Mouse (Mus musculus): ENCODE measurements around the gene Nsf. TPM values are rescaled to one million over a fixed set of nuclear protein-coding genes. Genes with fewer than 3 reads are reported as not detected.
"Not testable (repeated sequence)": the region's sequence is repeated elsewhere in the genome, so short reads cannot be mapped to it uniquely, and the experiment has no call there.

The Nsf gene
- polyA plus RNA-seq, 1 experiment, result 11.2 TPM

DNA sequence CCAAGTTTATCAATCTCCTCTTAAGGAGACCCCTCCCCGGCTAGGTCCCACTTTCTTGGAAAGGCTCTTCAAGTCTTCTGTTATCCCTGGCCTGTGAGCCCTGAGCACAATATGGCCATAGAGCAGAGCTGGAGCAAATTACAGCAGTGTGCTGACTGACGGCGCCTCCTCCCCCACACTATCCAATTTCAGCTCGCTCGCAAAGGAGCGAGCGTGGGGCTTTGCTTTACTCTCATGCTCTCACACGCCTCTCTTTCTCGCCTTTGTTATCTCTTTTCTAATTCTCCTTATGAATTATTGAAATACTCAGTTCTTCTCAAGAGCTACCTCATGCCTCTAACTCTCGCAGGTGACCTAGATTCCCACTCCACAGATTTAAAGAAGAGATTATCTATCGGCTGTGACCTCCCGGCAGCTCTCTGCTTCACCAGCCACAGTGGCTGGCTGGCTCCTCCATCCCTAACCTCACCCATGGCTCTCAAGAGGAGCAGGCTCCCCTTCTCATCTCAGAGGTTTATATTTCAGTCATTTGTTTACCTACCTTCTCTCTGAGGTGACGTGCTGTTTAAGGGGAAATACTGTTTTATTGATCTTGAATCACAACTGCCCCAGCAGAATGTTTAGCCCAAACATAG, 69.0 kb downstream of the Nsf start:
- Histone ChIP-seq H3K4me3 (replicated peaks) (no peak overlapping the region), H3K27me3 (replicated peaks) (no peaks in the 10 kb centered on the region), H3K36me3 (replicated peaks; ENCODE audit: low read length) (peaks cover 99% of the 10 kb centered on the region), H3K4me1 (peaks cover 10% of the 10 kb centered on the region; the same call in 1 of the 2 replicates), H3K9me3 (no peaks in the 10 kb centered on the region)
- no peak for TF ChIP-seq FLI1 (IDR thresholded peaks at IDR 0.05; ENCODE audit: low read length)
- no peak for TF ChIP-seq GATA1 (IDR thresholded peaks at IDR 0.05; ENCODE audit: borderline replicate concordance, low read length)

DNA sequence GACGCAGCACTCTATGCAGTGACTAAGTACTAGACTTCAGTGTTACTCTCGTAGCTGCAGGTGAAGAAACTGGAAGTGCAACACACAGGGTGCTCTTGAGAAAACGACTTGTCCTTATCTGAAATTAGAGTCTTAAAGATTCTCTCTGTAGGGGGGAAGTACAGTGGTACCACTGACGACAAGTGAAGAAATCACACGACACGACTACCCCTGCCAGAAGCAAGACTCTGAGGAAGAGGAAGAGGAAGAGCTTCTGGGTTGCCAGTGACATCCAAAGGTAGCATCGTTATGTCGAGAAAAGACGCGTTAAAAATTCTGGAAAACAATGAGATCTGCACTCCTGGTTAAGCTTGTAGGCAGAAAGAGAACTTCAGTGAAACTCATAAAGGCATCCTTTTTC, 70.1 kb downstream of the Nsf start:
- no peaks in the 10 kb centered on the region for H3K9me3 ChIP-seq
- H3K4me3 ChIP-seq (replicated peaks), result no peak overlapping the region
- peaks cover 10% of the 10 kb centered on the region; the same call in 1 of the 2 replicates for H3K4me1 ChIP-seq
- peaks cover 94% of the 10 kb centered on the region for H3K36me3 ChIP-seq (replicated peaks; ENCODE audit: low read length)
- H3K27me3 ChIP-seq (replicated peaks), result no peaks in the 10 kb centered on the region
- no peak for TF ChIP-seq GATA1 (IDR thresholded peaks at IDR 0.05; ENCODE audit: borderline replicate concordance, low read length)

DNA sequence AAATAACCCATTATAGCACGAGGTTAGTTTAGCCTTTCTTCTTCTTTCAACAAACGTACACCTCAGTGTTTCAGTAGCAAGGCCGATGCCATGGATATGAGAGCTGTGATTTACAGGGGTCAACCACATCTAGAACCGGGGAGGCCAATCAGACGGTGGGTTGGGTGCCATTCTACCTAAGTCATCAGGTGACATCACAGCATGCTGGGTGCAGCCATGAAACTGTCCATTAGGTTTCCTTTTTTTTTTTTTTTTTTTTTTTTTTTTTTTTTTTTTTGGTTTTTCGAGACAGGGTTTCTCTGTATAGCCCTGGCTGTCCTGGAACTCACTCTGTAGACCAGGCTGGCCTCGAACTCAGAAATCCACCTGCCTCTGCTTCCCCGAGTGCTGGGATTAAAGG, 74.4 kb downstream of the Nsf start:
- H3K4me1 ChIP-seq; H3K9me3 ChIP-seq; H3K27me3 ChIP-seq (replicated peaks); H3K4me3 ChIP-seq (replicated peaks): not testable (repeated sequence)
- peaks cover 87% of the 10 kb centered on the region for H3K36me3 ChIP-seq (replicated peaks; ENCODE audit: low read length)

DNA sequence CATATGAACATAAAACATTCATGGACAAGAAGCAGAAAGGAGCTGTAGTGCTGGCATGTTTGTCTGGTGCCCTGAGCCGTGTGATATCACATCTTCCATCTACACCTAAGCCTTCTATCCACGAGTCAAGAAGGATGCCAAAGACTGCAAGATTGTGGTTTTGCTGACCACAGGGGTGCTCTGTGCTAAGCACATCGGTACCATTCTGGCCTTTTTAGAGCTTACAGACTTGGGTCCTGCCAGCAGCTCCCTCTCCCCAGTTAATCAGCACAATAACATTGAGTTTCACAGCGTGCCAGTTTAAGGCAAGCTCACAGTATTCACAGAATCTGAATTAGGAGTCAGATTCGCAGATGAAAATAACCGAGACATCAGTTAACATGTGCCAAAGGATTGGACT, 75.4 kb downstream of the Nsf start:
- H3K4me1 ChIP-seq, result peaks cover 5% of the 10 kb centered on the region; the same call in 1 of the 2 replicates
- TF ChIP-seq FLI1 (IDR thresholded peaks at IDR 0.05; ENCODE audit: low read length) (no peak), GATA1 (IDR thresholded peaks at IDR 0.05; ENCODE audit: borderline replicate concordance, low read length) (no peak)
- no peaks in the 10 kb centered on the region for H3K9me3 ChIP-seq
- no peak overlapping the region for H3K4me3 ChIP-seq (replicated peaks)
- peaks cover 86% of the 10 kb centered on the region for H3K36me3 ChIP-seq (replicated peaks; ENCODE audit: low read length)
- no peaks in the 10 kb centered on the region for H3K27me3 ChIP-seq (replicated peaks)

DNA sequence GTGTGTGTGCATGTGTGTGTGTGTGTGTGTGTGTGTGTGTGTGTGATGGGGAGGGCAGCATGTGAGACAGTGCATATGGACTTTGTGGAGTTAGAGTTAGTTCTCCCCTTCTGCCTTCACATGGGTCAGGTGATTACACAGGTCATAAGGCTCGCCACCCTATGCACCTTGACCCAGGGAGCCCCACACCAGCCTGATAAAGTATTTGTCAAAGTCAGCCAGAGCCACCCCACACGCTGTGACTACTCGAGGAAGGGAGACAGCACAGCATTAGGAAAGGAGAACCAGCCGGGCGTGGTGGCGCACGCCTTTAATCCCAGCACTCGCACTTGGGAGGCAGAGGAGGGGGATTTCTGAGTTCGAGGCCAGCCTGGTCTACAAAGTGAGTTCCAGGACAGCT, 83.5 kb downstream of the Nsf start:
- Histone ChIP-seq H3K27me3 (replicated peaks) (no peaks in the 10 kb centered on the region), H3K4me3 (replicated peaks) (no peak overlapping the region), H3K9me3 (no peaks in the 10 kb centered on the region), H3K36me3 (replicated peaks; ENCODE audit: low read length) (peaks cover 96% of the 10 kb centered on the region), H3K4me1 (peaks cover 28% of the 10 kb centered on the region)
- TF ChIP-seq GATA1 (IDR thresholded peaks at IDR 0.05; ENCODE audit: borderline replicate concordance, low read length) (no peak), FLI1 (IDR thresholded peaks at IDR 0.05; ENCODE audit: low read length) (no peak)

DNA sequence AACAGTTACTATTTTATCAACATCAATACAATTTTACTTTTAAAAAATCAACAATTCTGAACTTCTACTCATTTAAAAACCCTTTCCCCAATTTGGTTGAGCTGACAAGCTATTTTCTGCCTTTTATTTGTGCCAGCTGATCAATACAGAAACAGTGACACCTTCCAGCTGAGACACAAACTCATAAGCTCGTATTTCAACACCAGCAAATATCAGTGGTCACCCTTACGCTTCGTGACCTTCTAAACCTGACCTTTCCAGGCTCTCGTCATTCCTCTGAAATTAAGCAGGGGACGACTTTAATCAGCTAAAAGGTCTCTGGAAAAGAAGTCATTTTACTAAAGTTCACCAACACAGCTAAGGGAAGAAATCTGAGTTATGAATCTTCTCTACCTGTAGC, 86.2 kb downstream of the Nsf start:
- peaks cover 96% of the 10 kb centered on the region for H3K36me3 ChIP-seq (replicated peaks; ENCODE audit: low read length)
- H3K4me3 ChIP-seq (replicated peaks), result no peak overlapping the region
- no peak for TF ChIP-seq FLI1 (IDR thresholded peaks at IDR 0.05; ENCODE audit: low read length)
- no peak for TF ChIP-seq GATA1 (IDR thresholded peaks at IDR 0.05; ENCODE audit: borderline replicate concordance, low read length)
- no peaks in the 10 kb centered on the region for H3K9me3 ChIP-seq
- peaks cover 24% of the 10 kb centered on the region for H3K4me1 ChIP-seq
- H3K27me3 ChIP-seq (replicated peaks), result no peaks in the 10 kb centered on the region

DNA sequence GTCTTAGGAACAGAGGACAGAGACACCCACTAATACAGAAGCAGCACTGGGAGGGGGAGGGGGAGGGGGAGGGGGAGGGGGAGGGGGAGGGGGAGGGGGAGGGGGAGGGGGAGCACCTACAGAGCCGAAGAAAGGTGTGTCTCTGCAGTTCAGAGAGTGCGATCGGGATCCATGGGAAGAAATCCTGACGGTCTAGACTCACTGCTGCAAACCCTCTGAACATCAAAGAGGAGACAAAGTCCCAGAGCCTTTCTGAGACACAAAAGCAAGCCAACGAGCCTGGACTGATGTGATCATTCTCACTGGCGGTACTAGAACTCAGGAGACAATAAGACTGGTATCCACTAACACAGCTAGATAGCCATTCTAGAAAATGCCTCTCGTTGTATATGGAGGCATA, 88.5 kb downstream of the Nsf start:
- peaks cover 93% of the 10 kb centered on the region for H3K36me3 ChIP-seq (replicated peaks; ENCODE audit: low read length)
- H3K4me3 ChIP-seq (replicated peaks), result no peak overlapping the region
- no peaks in the 10 kb centered on the region for H3K9me3 ChIP-seq
- peaks cover 24% of the 10 kb centered on the region for H3K4me1 ChIP-seq
- TF ChIP-seq GATA1 (IDR thresholded peaks at IDR 0.05; ENCODE audit: borderline replicate concordance, low read length) (no peak), FLI1 (IDR thresholded peaks at IDR 0.05; ENCODE audit: low read length) (no peak)
- H3K27me3 ChIP-seq (replicated peaks), result no peaks in the 10 kb centered on the region

DNA sequence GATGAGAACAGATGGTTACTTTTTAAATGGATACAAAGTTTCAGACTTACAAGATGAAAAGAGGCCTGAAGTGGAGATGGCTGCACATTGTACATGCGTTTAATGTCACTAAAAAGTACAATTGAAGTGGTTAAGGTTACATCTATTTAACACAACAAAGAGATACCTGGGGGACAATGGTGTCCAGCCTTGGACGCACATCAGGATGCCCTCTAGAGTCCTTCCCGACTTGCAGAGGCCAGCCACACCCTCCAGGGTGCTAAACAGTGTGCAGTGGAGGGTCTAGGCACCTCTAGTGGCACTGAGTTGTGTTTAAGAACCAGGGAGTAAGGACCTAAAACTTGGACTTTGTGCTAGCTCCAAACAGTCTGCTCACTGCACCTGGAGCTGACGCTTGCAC, 89.4 kb downstream of the Nsf start:
- H3K27me3 ChIP-seq (replicated peaks), result no peaks in the 10 kb centered on the region
- H3K4me1 ChIP-seq, result peaks cover 20% of the 10 kb centered on the region
- no peak overlapping the region for H3K4me3 ChIP-seq (replicated peaks)
- no peak for TF ChIP-seq FLI1 (IDR thresholded peaks at IDR 0.05; ENCODE audit: low read length)
- TF ChIP-seq GATA1 (IDR thresholded peaks at IDR 0.05; ENCODE audit: borderline replicate concordance, low read length), result no peak
- H3K9me3 ChIP-seq, result no peaks in the 10 kb centered on the region
- H3K36me3 ChIP-seq (replicated peaks; ENCODE audit: low read length), result peaks cover 93% of the 10 kb centered on the region

DNA sequence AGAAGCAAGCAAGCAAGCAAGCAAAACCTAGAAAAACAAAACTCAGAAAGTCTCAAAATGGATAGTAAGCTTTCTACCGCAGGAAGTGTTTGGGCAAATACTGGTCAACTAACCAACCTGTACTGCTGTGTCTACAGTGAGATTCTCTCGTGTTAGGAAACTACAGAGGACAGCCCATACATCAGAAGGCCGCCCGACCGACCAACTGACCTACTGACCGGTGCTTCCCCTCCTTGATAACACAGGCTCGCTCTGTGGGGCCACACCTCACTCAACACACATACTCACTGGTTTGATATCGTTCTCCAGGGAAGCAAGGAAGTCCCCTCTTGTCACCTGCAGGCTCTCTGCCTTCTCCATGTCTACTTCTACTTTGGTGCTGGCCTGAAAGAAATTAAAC, 90.9 kb downstream of the Nsf start:
- Histone ChIP-seq H3K9me3 (no peaks in the 10 kb centered on the region), H3K4me1 (peaks cover 9% of the 10 kb centered on the region), H3K36me3 (replicated peaks; ENCODE audit: low read length) (peaks cover 93% of the 10 kb centered on the region), H3K27me3 (replicated peaks) (no peaks in the 10 kb centered on the region), H3K4me3 (replicated peaks) (no peak overlapping the region)
- TF ChIP-seq FLI1 (IDR thresholded peaks at IDR 0.05; ENCODE audit: low read length), result no peak
- TF ChIP-seq GATA1 (IDR thresholded peaks at IDR 0.05; ENCODE audit: borderline replicate concordance, low read length), result no peak

DNA sequence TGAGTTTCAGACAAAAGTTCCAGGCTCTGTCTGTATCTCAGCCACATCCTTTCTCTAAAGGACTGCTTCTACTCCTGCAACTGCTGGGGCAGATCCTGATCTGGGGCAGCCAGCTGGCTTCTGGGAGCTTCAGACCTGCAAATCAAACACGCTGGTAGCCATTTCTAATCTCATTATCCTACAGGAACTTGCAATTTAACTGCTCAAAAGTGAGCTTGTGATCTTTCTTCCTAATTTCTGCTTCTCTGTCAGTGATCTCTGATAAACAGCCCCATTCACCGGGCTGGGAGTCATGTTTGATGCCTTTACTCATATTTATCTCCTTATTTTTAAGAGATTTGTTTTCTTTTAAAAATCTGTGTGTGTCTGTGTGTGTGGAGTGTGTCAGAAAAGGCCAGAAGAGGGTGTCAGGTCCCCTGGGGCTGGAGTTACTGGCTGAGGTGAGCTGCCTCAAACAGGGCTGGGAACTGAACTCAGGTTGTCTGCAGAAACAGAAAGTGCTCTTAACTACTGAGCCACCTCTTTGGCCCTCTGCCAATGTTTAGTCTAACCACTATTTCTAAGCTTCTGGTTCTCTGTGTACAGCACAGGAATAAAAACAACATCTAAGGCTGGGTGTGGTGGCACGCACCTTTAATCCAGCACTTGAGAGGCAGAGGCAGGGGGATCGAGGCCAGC, 93.8 kb downstream of the Nsf start:
- Histone ChIP-seq H3K9me3 (no peaks in the 10 kb centered on the region), H3K4me1 (0 out of 2 replicates have a peak, but pooled peaks cover 3% of the 10 kb centered on the region), H3K36me3 (replicated peaks; ENCODE audit: low read length) (peaks cover 97% of the 10 kb centered on the region), H3K27me3 (replicated peaks) (no peaks in the 10 kb centered on the region), H3K4me3 (replicated peaks) (no peak overlapping the region)
- TF ChIP-seq FLI1 (IDR thresholded peaks at IDR 0.05; ENCODE audit: low read length), result no peak
- no peak for TF ChIP-seq GATA1 (IDR thresholded peaks at IDR 0.05; ENCODE audit: borderline replicate concordance, low read length)

All from megakaryocyte, embryonic 14.5 days (primary cell).